Mouse (Mus musculus) megakaryocyte-erythroid progenitor cell, adult 5-6 weeks (primary cell): ENCODE data around the gene Dock1. TPM values are rescaled to one million over a fixed set of nuclear protein-coding genes. Genes with fewer than 3 reads are reported as not detected.

Experiments
- ATAC-seq: replicated peaks from 2 replicates; pipeline ENCODE4 v1.8.0; 2016; ENCODE audit warnings: mild to moderate bottlenecking, inconsistent platforms; ENCODE audit not compliant: severe bottlenecking, poor library complexity, low FRiP score, low TSS enrichment
- total RNA-seq, 2 experiments: library from RNA; stranded (forward) in 1 of 2; stranded (reverse) in 1 of 2; fragments of 200-1000, 215-1000 nt in 1 of 2; fragments of >200 nt in 1 of 2; fragmentation: Nextera tagmentation in 1 of 2; gene quantifications; 2 replicates each; pipeline ENCODE4 v1.2.3; 2014 to 2017

The Dock1 gene
- total RNA-seq, 2 experiments from 2014 or later = 0.56 TPM; not detected in 1

DNA sequence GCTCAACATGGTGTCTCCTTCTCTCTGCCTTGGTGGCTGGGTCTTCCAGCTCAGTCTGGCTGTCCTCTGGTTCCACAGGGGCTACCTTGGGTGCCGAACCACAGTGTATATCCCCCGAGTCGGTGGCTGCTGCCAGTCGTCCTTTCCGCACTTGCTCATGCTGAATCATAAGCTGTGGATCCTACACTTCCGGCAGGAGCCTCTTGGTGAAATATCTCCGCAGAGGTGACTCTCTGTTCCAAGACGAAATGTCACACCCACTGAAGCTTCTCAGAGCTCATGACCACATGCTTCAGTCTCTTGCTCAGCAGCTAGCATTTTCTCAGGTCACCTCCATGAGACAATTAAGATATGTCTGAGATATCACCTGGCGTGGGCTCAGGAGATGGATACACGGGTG, 526.4 kb downstream of the Dock1 start:
- no peak for ATAC-seq

DNA sequence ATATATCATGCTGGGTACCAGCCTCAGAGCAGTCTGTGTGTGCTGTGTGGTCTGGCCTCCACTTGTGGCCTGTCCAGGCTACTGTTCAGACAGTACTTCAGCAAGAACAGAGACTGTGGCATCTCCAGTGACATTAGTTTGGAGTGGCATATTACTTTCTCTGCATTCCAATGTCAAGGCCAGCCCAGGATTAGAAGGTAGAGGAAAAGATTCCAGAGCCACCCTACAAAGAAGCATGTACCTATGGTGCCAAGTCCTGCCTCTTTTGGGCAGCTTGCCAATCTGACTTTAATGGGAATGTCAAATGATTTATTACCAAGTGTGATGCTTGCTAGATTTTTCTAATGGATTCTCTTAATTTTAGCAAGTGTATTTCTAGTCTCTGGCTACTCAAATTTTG, 533.5 kb downstream of the Dock1 start:
- no peak for ATAC-seq

DNA sequence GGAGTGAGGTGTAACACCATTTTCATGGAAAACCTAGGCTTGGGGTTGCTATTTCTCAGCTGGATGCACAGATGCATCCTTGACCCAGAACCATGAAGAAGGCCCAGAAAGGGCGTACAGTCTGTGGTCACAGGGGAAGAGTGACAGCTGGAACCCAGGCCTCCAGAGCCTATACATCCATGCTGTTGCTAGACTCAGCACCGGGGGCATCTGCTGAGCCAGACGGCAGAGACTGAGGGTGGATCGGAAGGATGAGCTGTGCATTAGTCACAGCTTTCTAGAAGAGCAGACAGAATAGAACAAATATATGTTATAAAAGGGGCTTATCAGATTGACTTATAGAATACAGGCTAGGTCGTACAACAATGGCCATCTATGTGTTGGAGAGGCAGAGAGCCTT, 534.7 kb downstream of the Dock1 start:
- ATAC-seq = no peak

DNA sequence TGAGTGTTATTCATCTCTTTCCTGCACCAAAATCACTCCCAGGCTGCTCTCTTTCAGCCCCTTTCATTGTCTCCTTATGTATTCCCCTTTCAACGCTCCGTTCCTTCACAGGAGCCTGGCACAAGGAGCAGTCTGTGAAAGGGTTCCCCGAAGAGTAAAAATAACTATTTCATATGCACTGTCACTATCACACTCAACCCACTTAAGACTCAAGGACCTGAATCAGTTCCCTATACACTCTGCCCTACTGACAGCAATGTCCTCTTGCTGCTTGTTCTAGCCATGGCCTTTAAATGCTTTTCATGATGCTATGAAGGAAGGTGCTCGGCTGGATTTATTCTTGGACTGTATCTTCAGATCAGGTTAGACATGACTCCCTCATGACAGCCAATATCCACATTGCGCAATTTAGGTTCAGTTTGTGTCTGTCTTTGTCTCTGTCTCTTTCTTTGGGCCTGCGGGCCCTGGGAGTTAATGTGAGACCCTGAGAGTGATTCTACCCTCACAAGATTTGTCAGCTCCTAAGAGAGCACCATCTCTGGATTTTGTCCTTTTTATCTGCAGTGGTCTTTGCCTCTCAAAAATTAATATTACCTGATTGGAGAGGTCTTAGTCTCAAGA, 538.6 kb downstream of the Dock1 start:
- ATAC-seq = no peak

DNA sequence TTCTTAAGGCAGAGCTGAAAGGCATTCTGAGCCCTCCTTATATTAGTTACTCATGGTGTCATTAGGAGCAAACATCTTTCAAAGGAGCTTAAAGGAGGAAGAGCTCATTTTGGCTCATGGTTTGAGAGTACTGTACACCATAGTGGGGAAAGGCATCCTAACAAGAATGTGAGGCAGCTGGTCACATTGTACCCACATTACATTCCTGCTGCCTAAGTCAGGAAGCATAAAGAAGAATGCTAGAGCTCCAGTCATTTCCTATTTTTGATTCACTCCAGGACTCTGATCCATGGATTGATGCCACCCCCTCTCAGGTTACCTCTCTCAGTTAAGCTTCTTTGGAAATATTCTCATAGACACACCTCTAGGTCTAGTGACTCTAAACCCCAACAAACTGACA, 539.8 kb downstream of the Dock1 start:
- ATAC-seq = no peak

DNA sequence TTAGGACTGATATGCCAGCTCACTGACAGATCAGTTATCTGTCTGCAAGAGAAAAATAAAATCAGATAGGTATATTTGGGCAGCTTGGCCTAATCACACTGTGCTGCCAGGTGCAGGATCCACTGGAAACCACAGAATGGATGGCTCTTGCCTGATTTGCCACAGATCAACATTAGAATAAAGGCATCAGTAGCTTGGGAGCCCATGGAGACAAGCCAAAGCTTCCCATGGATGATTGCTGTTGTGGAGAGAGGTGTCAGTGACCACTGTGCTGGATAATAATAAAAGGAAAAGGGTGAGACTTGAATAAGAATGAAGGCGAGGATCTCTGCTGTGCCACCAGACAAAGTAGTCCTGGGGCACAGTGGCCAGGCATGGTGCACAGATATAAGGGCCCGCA, 540.4 kb downstream of the Dock1 start:
- ATAC-seq = no peak

DNA sequence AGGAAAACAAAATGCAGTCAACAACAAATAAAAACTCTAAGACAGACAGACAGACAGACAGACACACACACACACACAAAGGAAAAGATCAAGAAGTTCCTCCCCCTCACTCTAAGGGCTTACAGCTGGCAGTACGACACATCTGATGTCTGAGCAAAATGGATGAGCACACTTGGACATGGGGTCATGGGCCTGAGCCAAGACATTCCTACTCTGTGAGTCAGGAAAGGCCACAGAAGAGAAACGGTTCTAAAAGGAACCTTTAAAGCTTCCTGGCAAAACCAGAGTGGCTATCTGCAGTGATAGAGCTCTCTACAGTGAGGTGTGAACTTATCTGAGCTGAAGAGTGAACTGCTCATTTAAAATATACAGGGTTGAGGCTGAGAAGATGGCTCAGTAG, 542.1 kb downstream of the Dock1 start:
- no peak for ATAC-seq

DNA sequence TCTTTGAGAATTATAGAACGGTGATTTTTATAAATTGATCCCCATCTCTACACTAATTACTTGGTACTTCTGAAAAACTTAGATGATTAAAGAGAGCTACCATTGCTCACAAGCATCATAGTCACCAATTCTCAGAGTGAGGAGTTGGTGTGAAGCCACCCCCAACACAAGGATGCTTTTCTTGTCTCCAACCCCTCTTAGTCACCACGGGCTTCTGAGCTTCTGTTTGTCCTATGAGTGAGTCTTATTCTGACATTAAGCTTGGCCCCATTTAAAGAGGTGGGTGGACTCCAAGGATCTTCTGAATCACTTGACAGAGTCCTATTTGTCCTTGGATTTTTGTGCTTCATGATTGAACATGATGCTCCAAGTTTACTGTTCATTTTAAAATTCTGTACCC, 551.0 kb downstream of the Dock1 start:
- no peak for ATAC-seq
